Mouse (Mus musculus): ENCODE measurements around the gene Fam169b.

Fam169b gene

DNA sequence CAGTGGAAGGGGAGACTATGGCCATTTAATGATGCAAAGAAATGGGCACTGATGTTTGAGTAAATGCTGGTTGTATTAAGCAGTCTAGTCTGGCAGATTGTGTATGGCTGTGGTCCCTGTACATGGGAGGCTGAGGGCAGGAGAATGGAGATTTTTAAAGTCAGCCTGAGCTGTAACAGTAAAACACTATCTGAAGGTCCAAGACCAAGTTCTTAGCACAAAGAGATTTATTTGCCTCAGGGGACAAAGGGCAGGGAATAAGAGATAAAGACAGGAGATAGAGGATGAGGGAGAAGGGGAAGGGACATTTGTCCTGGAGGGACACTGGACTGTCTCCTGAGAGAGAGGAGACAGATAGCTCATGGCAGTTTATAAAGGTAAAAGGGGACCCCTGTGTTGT lies at the start of gene Fam169b:
Gene Fam169b, plus strand, starts transcription at position 325 of the 400 bp plus-strand sequence.
- no peak for DNase-seq

- DNase-seq, result no peak
Measured at GRCm38 (mm10) chr7:68224006-68224405, 49.6 kb upstream of the Fam169b start.

DNA sequence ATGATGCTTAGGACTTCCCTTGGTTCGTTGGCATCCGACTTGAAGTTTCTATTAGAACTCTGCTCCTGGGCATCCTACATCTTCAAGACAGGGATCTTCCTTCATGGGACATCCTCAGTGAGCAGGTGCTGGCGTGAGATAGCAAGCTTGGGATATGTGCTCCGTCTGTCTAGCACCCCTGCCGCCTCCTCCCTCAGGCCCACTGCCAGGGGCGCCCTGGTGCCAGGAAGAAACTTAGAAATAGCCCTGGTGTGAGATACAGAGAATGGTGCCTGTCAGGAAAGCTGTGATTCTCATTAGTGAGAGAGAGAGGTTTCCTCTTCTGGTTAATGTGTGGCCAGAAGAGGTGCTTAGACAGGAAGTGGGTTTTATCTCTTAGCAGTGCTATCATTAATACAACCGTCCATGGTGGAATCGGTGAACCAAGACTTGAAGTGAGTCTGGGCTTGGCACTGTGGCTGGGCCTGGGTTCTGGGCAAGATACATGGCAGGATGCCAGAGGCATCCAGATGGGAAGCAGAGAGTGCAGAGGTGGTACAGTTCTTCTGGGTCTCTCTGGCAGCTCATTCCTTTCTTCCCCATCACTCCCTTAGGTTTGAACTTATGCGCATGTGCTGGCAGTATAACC lies 48.1 kb upstream of the Fam169b start:
- DNase-seq, result no peak

DNA sequence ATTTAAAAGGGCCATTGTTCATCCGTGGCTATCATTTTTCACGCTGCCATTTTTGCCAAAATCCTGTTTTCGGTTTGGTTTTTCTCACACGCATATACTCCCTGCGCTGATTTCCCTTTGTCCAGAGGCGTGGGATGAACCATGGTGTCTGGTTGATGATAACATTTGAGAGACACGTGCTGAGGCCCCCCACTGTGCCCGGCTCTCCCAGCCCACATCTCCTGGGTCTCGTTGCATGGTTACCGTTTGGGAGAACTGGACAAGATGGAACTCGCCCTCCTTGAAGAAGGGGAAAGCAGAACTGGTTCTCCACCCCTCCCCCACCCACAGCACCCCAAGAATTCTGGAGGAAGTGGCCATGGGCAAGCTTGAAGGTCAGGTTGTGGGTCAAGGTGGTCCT lies 46.6 kb upstream of the Fam169b start:
- DNase-seq, result no peak

DNA sequence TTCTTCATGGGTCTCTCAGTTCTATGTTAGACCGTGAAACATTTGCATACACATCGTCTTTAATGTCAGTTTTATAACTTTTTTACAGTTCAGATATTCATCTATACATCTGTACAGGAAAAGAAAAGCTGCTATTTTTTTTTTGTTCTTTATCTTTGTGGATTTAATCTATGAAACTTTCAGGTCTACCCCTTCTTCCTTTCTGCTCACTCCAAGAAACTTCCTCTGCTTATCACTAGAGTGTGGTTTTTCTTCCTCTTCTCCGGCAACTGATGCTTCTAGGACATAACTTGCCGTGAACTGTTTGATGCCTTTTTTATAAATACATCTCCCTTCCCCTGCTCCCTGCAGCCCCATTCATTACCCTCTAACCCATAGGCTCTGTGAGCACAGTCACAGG lies 46.0 kb upstream of the Fam169b start:
- no peak for DNase-seq

DNA sequence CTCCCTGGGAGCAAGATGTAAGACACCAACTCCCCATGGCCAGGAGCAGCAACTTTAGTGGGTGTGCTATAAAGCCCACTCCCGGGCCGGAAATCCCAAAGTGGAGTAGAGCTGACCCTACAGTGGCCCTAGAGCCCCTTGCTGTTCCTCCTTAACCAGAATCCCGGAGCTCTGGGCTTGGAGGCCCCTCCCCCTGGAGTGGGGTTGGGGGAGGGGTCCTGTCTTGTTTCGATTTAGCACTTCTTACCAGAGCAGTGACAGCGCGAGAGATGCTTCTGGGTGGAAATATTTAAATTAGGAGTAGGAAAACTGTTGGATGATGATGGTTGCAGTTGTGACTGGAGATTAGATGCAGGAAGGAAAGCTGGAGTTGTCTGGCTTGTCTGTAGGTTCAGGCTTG lies 45.1 kb upstream of the Fam169b start:
- DNase-seq, result no peak

GRCm38 (mm10) chr7:68230831-68231230 lies 42.8 kb upstream of the Fam169b start:
- no peak for DNase-seq

DNA sequence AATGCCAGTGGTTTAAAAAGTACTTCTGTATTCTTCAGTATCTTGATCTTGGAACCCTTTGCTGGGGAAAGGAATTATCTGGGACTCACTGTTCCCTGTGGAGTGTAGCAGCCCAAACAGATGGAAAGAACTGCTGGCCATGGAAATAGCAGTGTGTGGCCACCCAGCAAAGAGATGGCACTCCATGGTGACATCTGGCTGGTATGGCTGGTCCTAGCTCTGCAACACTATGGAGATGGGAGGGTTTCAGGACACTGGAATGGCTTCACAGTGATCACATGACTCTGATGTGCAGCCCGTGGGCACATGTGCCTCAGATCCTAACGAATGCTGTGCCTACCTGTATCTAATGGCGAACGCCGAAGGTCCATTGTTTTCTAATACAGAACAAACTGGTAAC lies 41.1 kb upstream of the Fam169b start:
- DNase-seq, result no peak

- peak in 1 of 2 experiments; percentile 16 for DNase-seq
Measured at GRCm38 (mm10) chr7:68233619-68234223, 39.9 kb upstream of the Fam169b start.

DNA sequence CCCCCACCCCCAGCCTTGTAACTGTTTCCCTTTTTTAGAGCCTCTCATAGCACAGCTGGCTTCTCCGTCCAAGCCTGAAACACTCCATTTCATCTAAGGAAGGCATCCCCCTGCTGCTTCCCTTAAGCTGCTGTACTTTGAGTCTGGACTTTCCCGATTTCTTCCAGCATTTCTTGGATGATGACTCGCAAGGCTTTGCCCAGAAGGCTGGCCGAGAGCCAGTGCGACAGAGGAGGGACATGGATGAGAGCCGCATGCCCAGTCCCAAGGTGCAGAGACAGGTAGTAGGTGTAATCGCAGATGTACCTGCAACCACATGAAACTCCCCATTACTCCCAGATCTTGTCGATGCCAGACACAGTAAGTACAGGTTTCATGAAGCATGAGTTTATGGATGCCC lies 36.8 kb upstream of the Fam169b start:
- no peak for DNase-seq

GRCm38 (mm10) chr7:68239220-68239827 lies 34.3 kb upstream of the Fam169b start:
- DNase-seq, result no peak

GRCm38 (mm10) chr7:68241205-68241604 lies 32.4 kb upstream of the Fam169b start:
- no peak for DNase-seq

GRCm38 (mm10) chr7:68245681-68246080 lies 28.0 kb upstream of the Fam169b start:
- DNase-seq, result no peak

GRCm38 (mm10) chr7:68246249-68246648 lies 27.4 kb upstream of the Fam169b start:
- DNase-seq, result no peak

GRCm38 (mm10) chr7:68250411-68250810 lies 23.2 kb upstream of the Fam169b start:
- DNase-seq, result no peak

- no peak for DNase-seq
Measured at GRCm38 (mm10) chr7:68250902-68251301, 22.7 kb upstream of the Fam169b start.

DNA sequence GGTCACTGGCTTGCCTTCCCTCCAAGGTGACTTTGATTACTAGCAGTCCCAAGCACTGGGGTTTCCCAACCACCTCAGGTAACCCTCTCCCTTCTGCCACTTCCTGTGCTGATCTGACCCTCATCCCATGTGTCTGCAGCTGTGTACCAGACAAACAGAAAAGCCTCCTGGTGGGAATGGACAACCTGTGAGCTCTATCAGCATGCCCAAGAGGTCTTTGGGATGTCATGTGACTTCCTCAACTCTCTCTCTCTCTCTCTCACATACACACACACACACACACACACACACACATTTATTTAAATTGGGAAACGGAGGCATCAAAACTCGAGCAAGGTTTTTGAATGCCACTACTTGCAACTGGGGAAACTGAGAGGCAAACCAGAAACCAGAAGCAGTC lies 15.9 kb upstream of the Fam169b start:
- DNase-seq, result no peak

DNA sequence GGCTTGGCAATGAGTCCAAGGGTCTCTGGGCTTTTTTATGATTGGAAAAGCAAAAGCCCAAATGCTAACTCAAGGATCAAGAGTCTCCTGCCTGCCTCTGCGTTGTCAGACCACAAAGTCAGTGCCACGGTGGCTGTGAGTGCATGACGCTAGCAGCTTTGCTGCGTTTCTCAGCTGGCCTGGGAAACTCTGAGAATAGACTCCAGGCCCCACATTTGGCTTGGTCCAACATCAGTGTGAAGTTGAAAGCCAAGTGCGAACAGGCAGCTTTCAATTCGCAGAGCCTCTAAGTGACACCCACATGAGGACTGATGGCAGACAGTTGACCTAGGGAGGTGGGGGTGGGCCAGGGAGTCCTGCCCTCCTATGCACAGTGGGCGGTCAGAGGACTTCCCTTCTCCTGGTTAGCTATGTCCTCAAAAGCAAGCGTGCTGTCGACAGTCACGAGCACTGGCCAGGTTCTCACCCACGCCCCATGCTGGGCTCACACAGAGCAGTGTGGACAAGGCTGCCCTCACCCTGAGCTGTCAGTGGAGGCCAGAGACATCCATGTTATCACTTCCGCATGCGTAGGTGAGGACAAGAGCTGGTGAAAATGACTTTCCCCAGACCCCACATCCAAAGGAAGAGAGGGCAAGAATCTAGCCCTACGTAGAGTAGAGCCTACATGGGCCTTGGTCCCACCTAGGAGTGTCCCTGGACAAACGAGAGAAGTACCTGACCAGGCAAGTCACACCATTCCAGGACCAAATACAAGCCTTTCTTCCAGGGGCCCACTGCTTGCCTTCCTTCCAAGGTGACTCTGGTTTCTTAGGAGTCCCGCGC lies 15.1 kb upstream of the Fam169b start:
- no peak for DNase-seq

DNA sequence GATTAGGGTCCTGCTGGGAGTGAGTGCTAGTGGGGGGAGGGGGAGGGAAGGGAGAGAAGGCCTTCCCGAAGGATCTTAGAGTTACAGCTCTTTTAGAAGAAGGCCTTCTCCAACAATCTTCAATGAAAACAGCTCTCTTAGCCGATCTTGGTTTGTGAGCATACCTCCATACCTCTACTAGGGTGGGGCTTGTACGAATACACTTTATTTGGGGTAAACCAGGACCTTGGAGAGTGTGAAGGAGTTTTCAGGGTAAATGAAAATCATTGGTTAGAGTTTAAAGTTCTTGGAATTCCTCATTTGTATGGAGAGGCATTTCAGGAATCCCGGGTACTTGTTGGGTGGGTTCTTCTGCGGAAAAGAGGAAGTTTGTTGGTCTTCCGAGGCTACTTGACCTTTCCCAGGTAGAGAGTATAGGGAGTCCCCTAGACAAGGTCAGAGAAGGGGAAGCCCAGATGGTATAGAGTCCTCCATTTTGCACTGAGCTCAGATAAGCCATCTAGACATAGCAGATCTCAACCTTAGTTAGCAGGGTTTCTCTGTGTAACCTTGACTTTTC lies 14.0 kb upstream of the Fam169b start:
- no peak for DNase-seq

- no peak for DNase-seq
Measured at GRCm38 (mm10) chr7:68262612-68263200, 10.9 kb upstream of the Fam169b start.

DNA sequence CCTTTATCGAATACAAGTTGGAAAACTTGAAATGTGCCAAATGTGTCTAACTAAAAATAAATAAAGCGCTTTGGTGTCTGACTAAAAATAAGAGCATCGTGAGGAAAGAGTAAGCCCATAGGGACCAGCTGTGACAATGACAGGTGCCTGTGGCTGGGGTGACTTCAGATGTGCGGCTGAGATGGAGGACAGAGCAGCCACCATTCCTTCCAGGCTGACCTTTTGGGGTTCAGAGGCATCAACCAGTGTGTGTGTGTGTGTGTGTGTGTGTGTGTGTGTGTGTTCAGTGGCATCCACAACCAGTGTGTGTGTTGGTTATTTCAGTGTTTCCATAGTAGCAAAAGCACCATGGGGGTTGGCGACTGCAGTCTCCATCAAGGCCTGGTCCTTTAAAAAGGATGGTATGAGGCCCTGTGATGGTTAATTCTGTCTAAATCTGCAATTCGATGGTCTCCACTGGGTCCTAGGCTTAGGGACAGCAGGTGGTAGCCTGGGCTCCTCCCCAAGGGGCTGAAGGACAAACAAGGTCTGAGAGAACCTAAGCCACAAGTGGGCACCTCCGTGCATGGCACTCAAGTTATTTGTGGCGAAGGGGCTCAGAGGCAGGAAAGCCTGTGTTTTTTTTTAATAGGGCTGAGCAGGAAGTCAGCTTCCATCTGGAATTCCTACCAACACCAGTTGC lies 10.2 kb upstream of the Fam169b start:
- DNase-seq, result no peak

DNA sequence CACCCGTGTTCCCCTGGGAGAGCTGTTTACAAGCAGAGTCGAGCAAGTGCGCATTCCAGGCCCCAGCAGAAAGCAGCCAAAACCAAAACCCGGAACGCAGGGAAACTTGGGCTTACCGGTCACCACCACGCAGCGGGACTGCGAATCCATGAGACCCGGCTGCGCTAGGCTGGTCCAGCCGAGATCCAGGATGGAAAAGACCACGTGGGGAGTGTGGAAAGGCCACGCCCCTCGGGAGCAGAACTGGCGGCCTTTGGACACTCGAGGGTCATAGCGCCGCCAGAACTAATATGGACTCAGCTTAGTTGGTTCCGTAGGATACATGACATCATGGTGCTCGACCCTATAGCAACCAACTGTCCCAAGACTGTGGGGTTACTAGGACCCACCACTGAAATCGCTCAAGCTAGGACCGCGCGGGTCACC lies 9.6 kb upstream of the Fam169b start, which contains the start of gene Pgpep1l:
Gene Pgpep1l, minus strand, starts transcription at position 206 of the 426 bp plus-strand sequence.
- peak; percentile 34 to 49 for DNase-seq

Measured in lung, adult 18-20 months (tissue).